Mouse (Mus musculus): ENCODE results near the gene Fyn.

Gene Fyn

GRCm38 (mm10) chr10:39594716-39595115 is 226.1 kb downstream of the Fyn start:
- in situ Hi-C loops (cut with MboI; ENCODE audit: low sequenced_read_pairs), result no loop called here

- in situ Hi-C loops (cut with MboI; ENCODE audit: low sequenced_read_pairs), result no loop called here
These were observed 227.2 kb downstream of the Fyn start for GRCm38 (mm10) chr10:39595862-39596261.

GRCm38 (mm10) chr10:39597116-39597791 is 228.6 kb downstream of the Fyn start:
- in situ Hi-C loops (cut with MboI; ENCODE audit: low sequenced_read_pairs), result no loop called here

- in situ Hi-C loops (cut with MboI; ENCODE audit: low sequenced_read_pairs), result no loop called here
These were observed 229.1 kb downstream of the Fyn start for GRCm38 (mm10) chr10:39597792-39598183.

GRCm38 (mm10) chr10:39599601-39600000 is 230.9 kb downstream of the Fyn start:
- in situ Hi-C loops (cut with MboI; ENCODE audit: low sequenced_read_pairs), result no loop called here

GRCm38 (mm10) chr10:39600115-39600514 is 231.5 kb downstream of the Fyn start:
- in situ Hi-C loops (cut with MboI; ENCODE audit: low sequenced_read_pairs), result no loop called here

- in situ Hi-C loops (cut with MboI; ENCODE audit: low sequenced_read_pairs), result no loop called here
These were observed 232.4 kb downstream of the Fyn start for GRCm38 (mm10) chr10:39601068-39601467.

GRCm38 (mm10) chr10:39606434-39606833 is 237.8 kb downstream of the Fyn start:
- in situ Hi-C loops (cut with MboI; ENCODE audit: low sequenced_read_pairs), result no loop called here

GRCm38 (mm10) chr10:39611234-39611633 is 242.6 kb downstream of the Fyn start:
- in situ Hi-C loops (cut with MboI; ENCODE audit: low sequenced_read_pairs), result no loop called here

GRCm38 (mm10) chr10:39612131-39612530 is 243.5 kb downstream of the Fyn start:
- in situ Hi-C loops (cut with MboI; ENCODE audit: low sequenced_read_pairs), result no loop called here

- in situ Hi-C loops (cut with MboI; ENCODE audit: low sequenced_read_pairs), result no loop called here
These were observed 244.0 kb downstream of the Fyn start, which contains the start of gene Traf3ip2 for GRCm38 (mm10) chr10:39612633-39612988. Traf3ip2 (plus strand) TSS chr10:39612934.

- in situ Hi-C loops (cut with MboI; ENCODE audit: low sequenced_read_pairs), result no loop called here
These were observed 244.6 kb downstream of the Fyn start for GRCm38 (mm10) chr10:39612989-39613831.

GRCm38 (mm10) chr10:39613973-39614372 is 245.3 kb downstream of the Fyn start:
- in situ Hi-C loops (cut with MboI; ENCODE audit: low sequenced_read_pairs), result no loop called here

- in situ Hi-C loops (cut with MboI; ENCODE audit: low sequenced_read_pairs), result no loop called here
These were observed 246.0 kb downstream of the Fyn start for GRCm38 (mm10) chr10:39614676-39615075.
